Mouse (Mus musculus): ENCODE data around the gene Epo.

Epo gene

GRCm38 (mm10) chr5:137533117-137533827, at the start of gene Epo, which contains the start of gene Gnb2:
TSS of gene Epo (minus strand) at chr5:137533242.
TSS of gene Gnb2 (minus strand) at chr5:137533510.
- peak; percentile 89 for DNase-seq (ENCODE audit: low read depth, low spot score)

GRCm38 (mm10) chr5:137582702-137583101, 49.7 kb upstream of the Epo start:
- no peak for DNase-seq (ENCODE audit: low read depth, low spot score)

GRCm38 (mm10) chr5:137580246-137580645, 47.2 kb upstream of the Epo start:
- no peak for DNase-seq (ENCODE audit: low read depth, low spot score)

GRCm38 (mm10) chr5:137574470-137574901, 41.4 kb upstream of the Epo start:
- no peak for DNase-seq (ENCODE audit: low read depth, low spot score)

GRCm38 (mm10) chr5:137570691-137571586, 37.9 kb upstream of the Epo start:
- no peak for DNase-seq (ENCODE audit: low read depth, low spot score)

- no peak for DNase-seq (ENCODE audit: low read depth, low spot score)
Observed at GRCm38 (mm10) chr5:137570181-137570580, 37.1 kb upstream of the Epo start.

GRCm38 (mm10) chr5:137569665-137570064, 36.6 kb upstream of the Epo start, which contains the start of gene Tfr2:
TSS of gene Tfr2 (plus strand) at chr5:137569840.
- DNase-seq (ENCODE audit: low read depth, low spot score), result no peak

- no peak for DNase-seq (ENCODE audit: low read depth, low spot score)
Observed at GRCm38 (mm10) chr5:137569031-137569430, 36.0 kb upstream of the Epo start.

- DNase-seq (ENCODE audit: low read depth, low spot score), result no peak
Observed at GRCm38 (mm10) chr5:137568223-137568798, 35.3 kb upstream of the Epo start.

- no peak for DNase-seq (ENCODE audit: low read depth, low spot score)
Observed at GRCm38 (mm10) chr5:137566416-137566815, 33.4 kb upstream of the Epo start.

GRCm38 (mm10) chr5:137565744-137566143, 32.7 kb upstream of the Epo start:
- no peak for DNase-seq (ENCODE audit: low read depth, low spot score)

GRCm38 (mm10) chr5:137562965-137563364, 29.9 kb upstream of the Epo start:
- no peak for DNase-seq (ENCODE audit: low read depth, low spot score)

- no peak for DNase-seq (ENCODE audit: low read depth, low spot score)
Observed at GRCm38 (mm10) chr5:137561556-137561955, 28.5 kb upstream of the Epo start.

- no peak for DNase-seq (ENCODE audit: low read depth, low spot score)
Observed at GRCm38 (mm10) chr5:137553898-137554297, 20.9 kb upstream of the Epo start.

- no peak for DNase-seq (ENCODE audit: low read depth, low spot score)
Observed at GRCm38 (mm10) chr5:137553411-137553837, 20.4 kb upstream of the Epo start, which contains the start of gene Actl6b. TSS of gene Actl6b (plus strand) at chr5:137553517.

GRCm38 (mm10) chr5:137553000-137553399, 20.0 kb upstream of the Epo start:
- no peak for DNase-seq (ENCODE audit: low read depth, low spot score)

GRCm38 (mm10) chr5:137551119-137551518, 18.1 kb upstream of the Epo start:
- no peak for DNase-seq (ENCODE audit: low read depth, low spot score)

GRCm38 (mm10) chr5:137549840-137550239, 16.8 kb upstream of the Epo start:
- DNase-seq (ENCODE audit: low read depth, low spot score), result no peak

- no peak for DNase-seq (ENCODE audit: low read depth, low spot score)
Observed at GRCm38 (mm10) chr5:137545596-137545995, 12.6 kb upstream of the Epo start.

- no peak for DNase-seq (ENCODE audit: low read depth, low spot score)
Observed at GRCm38 (mm10) chr5:137544926-137545325, 11.9 kb upstream of the Epo start.

- DNase-seq (ENCODE audit: low read depth, low spot score), result no peak
Observed at GRCm38 (mm10) chr5:137541768-137542540, 8.9 kb upstream of the Epo start.

All from WW6 (cell line).